31 mouse cellular contexts compared by ENCODE assay signal in the genomic region with DNA sequence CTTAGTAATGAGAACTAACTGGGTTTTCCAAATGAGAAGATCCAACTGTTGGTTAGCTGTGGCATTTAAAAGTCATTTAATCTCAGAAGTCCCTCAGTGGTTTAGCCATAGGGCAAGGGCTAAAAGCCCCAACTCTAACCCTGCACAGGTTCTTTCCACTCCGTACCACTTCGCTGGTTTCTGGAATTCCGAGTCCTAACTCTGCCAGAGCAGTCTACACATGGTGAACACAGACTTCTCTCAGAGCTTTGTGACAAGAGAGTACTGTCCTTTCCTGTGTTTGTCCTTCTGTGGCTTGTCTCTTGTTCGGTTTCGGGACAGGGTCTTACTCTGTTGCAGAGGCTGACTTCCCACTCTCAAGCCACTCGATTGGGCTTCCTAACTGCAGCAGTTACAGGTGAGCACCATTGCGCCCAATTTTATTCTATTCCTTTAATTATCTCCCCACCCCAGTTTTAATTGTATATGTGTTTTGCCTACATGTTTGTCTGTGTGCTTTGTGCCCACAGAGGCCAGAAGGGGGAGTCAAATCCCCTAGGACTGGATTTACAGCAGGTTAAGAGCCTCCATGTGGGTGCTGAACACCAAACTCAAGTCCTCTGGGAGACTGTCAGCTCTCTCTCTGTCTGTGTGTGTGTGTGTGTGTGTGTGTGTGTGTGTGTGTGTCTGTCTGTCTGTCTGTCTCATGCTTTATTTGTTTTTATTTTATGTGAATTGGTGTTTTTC. TPM values are rescaled to one million over a fixed set of nuclear protein-coding genes. Genes with fewer than 3 reads are reported as not detected.
DNase-seq lines count a peak whose midpoint lies in the region; ATAC-seq and TF ChIP-seq lines count a peak whose summit lies in the region.
"Had no signal": no experiment of that assay in that cellular context is flagged by ENCODE, and none has a peak within 500 bp of the region (broad histone marks: within the 10 kb centered on the region; RNA-seq: fewer than 3 reads in every experiment).

No protein-coding gene starts in this region.

- H3K4me1 ChIP-seq in heart, embryonic 16.5 days (ENCODE audit: control insufficient read depth, insufficient read depth, low read length) = peaks cover 20% of the 10 kb centered on the region
- peaks cover 24% of the 10 kb centered on the region for H3K4me1 ChIP-seq in heart, embryonic 11.5 days (ENCODE audit: control insufficient read depth, insufficient read depth, low read length)
- peaks cover 60% of the 10 kb centered on the region for H3K4me1 ChIP-seq in midbrain, embryonic 10.5 days
- peaks cover 16% of the 10 kb centered on the region for H3K4me1 ChIP-seq in midbrain, embryonic 16.5 days (ENCODE audit: control insufficient read depth, insufficient read depth, low read length)
- peaks cover 7 to 42% of the 10 kb centered on the region in 2 experiments for H3K4me1 ChIP-seq in ES-E14 (ENCODE audit: control insufficient read depth in 2 of 2, insufficient read depth in 2 of 2, low read length in 2 of 2, poor library complexity in 1 of 2)
- peaks cover 13% of the 10 kb centered on the region for H3K4me1 ChIP-seq in embryonic fibroblast, embryonic 13.5 days (ENCODE audit: control insufficient read depth, insufficient read depth, low read length)

- 76% methylated on average over 7 of the region's 7 CpGs for WGBS in heart, embryonic 16.5 days
- 77% methylated on average over 7 of the region's 7 CpGs for WGBS in heart, embryonic 11.5 days (ENCODE audit: insufficient replicate concordance)
- WGBS in midbrain, embryonic 10.5 days = 75% methylated on average over 7 of the region's 7 CpGs
- 82% methylated on average over 7 of the region's 7 CpGs for WGBS in midbrain, embryonic 16.5 days

- H3K4me3 ChIP-seq in heart, embryonic 16.5 days (ENCODE audit: low read length) = no peak overlapping the region
- H3K4me3 ChIP-seq in heart, embryonic 11.5 days (ENCODE audit: low read depth, low read length) = no peak overlapping the region
- 0 out of 2 replicates have a peak overlapping the region, but pooled peaks have one; percentile 0 for H3K4me3 ChIP-seq in midbrain, embryonic 10.5 days
- no peak overlapping the region for H3K4me3 ChIP-seq in midbrain, embryonic 16.5 days (ENCODE audit: low read depth, low read length)
- peak overlapping the region in 1 of 2 experiments; percentile 34; a peak in 1 of 4 replicates for H3K4me3 ChIP-seq in ES-E14 (ENCODE audit: insufficient read depth in 1 of 2, low read depth in 1 of 2, low read length in 2 of 2, poor library complexity in 1 of 2, severe bottlenecking in 1 of 2)
- H3K4me3 ChIP-seq in embryonic fibroblast, embryonic 13.5 days (ENCODE audit: insufficient read depth, low read length) = no peak overlapping the region
- H3K4me3 ChIP-seq: embryonic facial prominence, embryonic 13.5 days; limb, embryonic 12.5 days; liver, embryonic 13.5 days; lung, embryonic 15.5 days; midbrain, embryonic 12.5 days had no signal

- 0 out of 2 replicates have a peak overlapping the region, but pooled peaks have one; percentile 14 for H3K4me2 ChIP-seq in heart, embryonic 16.5 days (ENCODE audit: low read depth, low read length)
- H3K4me2 ChIP-seq in heart, embryonic 11.5 days = no peak overlapping the region
- H3K4me2 ChIP-seq in midbrain, embryonic 16.5 days (ENCODE audit: low read length) = no peak overlapping the region
- H3K4me2 ChIP-seq: embryonic facial prominence, embryonic 13.5 days; limb, embryonic 12.5 days; liver, embryonic 13.5 days; lung, embryonic 15.5 days had no signal

- no peak for TF ChIP-seq POLR2A in embryonic fibroblast, embryonic 13.5 days (IDR thresholded peaks at IDR 0.05; ENCODE audit: low read depth, low read length)

- no peak for ATAC-seq in heart, embryonic 16.5 days (replicated peaks; ENCODE audit: extremely low read depth, insufficient read depth, low FRiP score)
- no peak for ATAC-seq in heart, embryonic 11.5 days (replicated peaks; ENCODE audit: insufficient number of reproducible peaks, low FRiP score, low TSS enrichment)
- no peak for ATAC-seq in midbrain, embryonic 16.5 days
- ATAC-seq: activated CD4-positive, CD25-positive, alpha-beta regulatory T cell, adult 4 months; CD4-positive, CD25-positive, alpha-beta regulatory T cell, adult 4 months; forebrain, embryonic 16.5 days; hindbrain, embryonic 16.5 days had no signal

- peaks cover 24% of the 10 kb centered on the region for H3K27me3 ChIP-seq in heart, embryonic 16.5 days (ENCODE audit: control insufficient read depth, insufficient read depth, low read length)
- H3K27me3 ChIP-seq in heart, embryonic 11.5 days (ENCODE audit: control insufficient read depth, insufficient read depth, low read length) = peaks cover 29% of the 10 kb centered on the region
- peaks cover 74% of the 10 kb centered on the region for H3K27me3 ChIP-seq in midbrain, embryonic 10.5 days (ENCODE audit: low read depth, poor library complexity, severe bottlenecking)
- no peaks in the 10 kb centered on the region for H3K27me3 ChIP-seq in midbrain, embryonic 16.5 days (ENCODE audit: control insufficient read depth, insufficient read depth, low read depth, low read length)

- in situ Hi-C loops in ES-E14 (cut with MboI; ENCODE audit: low sequenced_read_pairs in 2 of 2, unreplicated experiment in 2 of 2) = no loop called here

- no peak for DNase-seq in midbrain, embryonic 10.5 days (ENCODE audit: low spot score)
- DNase-seq in ES-E14 (ENCODE audit: low read depth, low spot score) = no peak
- no peak for DNase-seq in left cerebral cortex, adult 18-20 months (ENCODE audit: low spot score in 2 of 2)
- DNase-seq in spleen, adult 18-20 months = no peak
- DNase-seq: adrenal gland, postnatal 14 days; cerebellum, postnatal 10 days; kidney, postnatal 4 days; liver, embryonic 13.5 days; right cerebral cortex, postnatal 14 days had no signal

- no peak for TF ChIP-seq CTCF in embryonic fibroblast, embryonic 13.5 days (IDR thresholded peaks at IDR 0.05; ENCODE audit: borderline replicate concordance, insufficient read depth, low read length)

- H3K27ac ChIP-seq in heart, embryonic 16.5 days (ENCODE audit: low read length) = no peak overlapping the region
- H3K27ac ChIP-seq in heart, embryonic 11.5 days (ENCODE audit: low read depth, low read length) = no peak overlapping the region
- H3K27ac ChIP-seq in midbrain, embryonic 10.5 days (replicated peaks) = no peak overlapping the region
- H3K27ac ChIP-seq in midbrain, embryonic 16.5 days (ENCODE audit: low read length) = no peak overlapping the region
- peak overlapping the region; percentile 59; the same call in 1 of the 2 replicates for H3K27ac ChIP-seq in ES-E14 (ENCODE audit: insufficient read depth, low read depth, low read length, poor library complexity, severe bottlenecking)
- H3K27ac ChIP-seq in embryonic fibroblast, embryonic 13.5 days (ENCODE audit: insufficient read depth, low read length) = peak overlapping the region; percentile 95
- H3K27ac ChIP-seq: embryonic facial prominence, embryonic 13.5 days; limb, embryonic 12.5 days; liver, embryonic 13.5 days; lung, embryonic 15.5 days; macrophage; midbrain, embryonic 12.5 days; stomach, postnatal 0 days had no signal

- no peaks in the 10 kb centered on the region for H3K36me3 ChIP-seq in heart, embryonic 16.5 days (ENCODE audit: control insufficient read depth, insufficient read depth)
- H3K36me3 ChIP-seq in heart, embryonic 11.5 days (ENCODE audit: control insufficient read depth, insufficient read depth, low read length) = no peaks in the 10 kb centered on the region
- no peaks in the 10 kb centered on the region for H3K36me3 ChIP-seq in midbrain, embryonic 10.5 days
- H3K36me3 ChIP-seq in midbrain, embryonic 16.5 days (ENCODE audit: control insufficient read depth, insufficient read depth, low read length) = no peaks in the 10 kb centered on the region
- no peaks in the 10 kb centered on the region for H3K36me3 ChIP-seq in ES-E14 (ENCODE audit: control insufficient read depth, insufficient read depth, low read length, poor library complexity, severe bottlenecking)
- H3K36me3 ChIP-seq: embryonic facial prominence, embryonic 13.5 days; limb, embryonic 12.5 days; liver, embryonic 13.5 days; lung, embryonic 15.5 days; midbrain, embryonic 12.5 days had no signal

- H3K9me3 ChIP-seq in heart, embryonic 16.5 days (replicated peaks; ENCODE audit: control insufficient read depth, low read length) = 0 out of 2 replicates have a peak, but pooled peaks cover 4% of the 10 kb centered on the region
- no peaks in the 10 kb centered on the region for H3K9me3 ChIP-seq in heart, embryonic 11.5 days (replicated peaks; ENCODE audit: control insufficient read depth, low read length)
- no peaks in the 10 kb centered on the region for H3K9me3 ChIP-seq in midbrain, embryonic 10.5 days (replicated peaks)
- no peaks in the 10 kb centered on the region; the same call in 1 of the 2 replicates for H3K9me3 ChIP-seq in midbrain, embryonic 16.5 days (replicated peaks; ENCODE audit: control insufficient read depth, low read length, poor library complexity, severe bottlenecking)
- no peaks in the 10 kb centered on the region for H3K9me3 ChIP-seq in ES-E14 (ENCODE audit: control insufficient read depth, insufficient read depth, low read depth, low read length)
- H3K9me3 ChIP-seq: embryonic facial prominence, embryonic 13.5 days; limb, embryonic 12.5 days; liver, embryonic 13.5 days; lung, embryonic 15.5 days; midbrain, embryonic 12.5 days had no signal

- no peak overlapping the region for H3K9ac ChIP-seq in heart, embryonic 16.5 days (ENCODE audit: low read length)
- H3K9ac ChIP-seq in heart, embryonic 11.5 days (ENCODE audit: low read depth, low read length) = no peak overlapping the region
- H3K9ac ChIP-seq in midbrain, embryonic 16.5 days (ENCODE audit: low read depth, low read length) = no peak overlapping the region
- peak overlapping the region; percentile 23; the same call in 1 of the 2 replicates for H3K9ac ChIP-seq in ES-E14 (ENCODE audit: insufficient read depth, low read depth, low read length, poor library complexity, severe bottlenecking)
- H3K9ac ChIP-seq: embryonic facial prominence, embryonic 13.5 days; limb, embryonic 12.5 days; liver, embryonic 13.5 days; lung, embryonic 15.5 days; midbrain, embryonic 12.5 days had no signal

RNA-seq across cellular contexts. Expression of gene Cacnb3, which starts 4.0 kb away (rescaled TPM):
- polyA plus RNA-seq in heart, embryonic 16.5 days (2015; fragmentation: Nextera tagmentation; extraction: Ambion mirVana) = 8.2 and 10.5 TPM in 2 replicates
- 9.8 and 9.9 TPM in 2 replicates for polyA plus RNA-seq in heart, embryonic 11.5 days (2014; fragmentation: Nextera tagmentation; extraction: Ambion mirVana)
- 36.1 and 50.9 TPM in 2 replicates for polyA plus RNA-seq in midbrain, embryonic 10.5 days (2016; fragmentation: Nextera tagmentation; extraction: Ambion mirVana)
- polyA plus RNA-seq in midbrain, embryonic 16.5 days (2015; fragmentation: Nextera tagmentation; extraction: Ambion mirVana) = 198 and 205 TPM in 2 replicates
- 27.3 and 32.0 TPM in 2 replicates for total RNA-seq in ES-E14 (2012; rRNA removed)
- polyA plus RNA-seq in embryonic fibroblast, embryonic 13.5 days (2011; ENCODE audit: insufficient read length, low read depth, missing spikeins) = 40.5 and 44.2 TPM in 2 replicates
- 100 to 1,000 TPM; 267 to 278 TPM for total RNA-seq in left cerebral cortex, adult 18-20 months (2021)
- total RNA-seq: granulocyte monocyte progenitor cell, adult 5-6 weeks; hematopoietic stem cell, adult 5-6 weeks; neutrophil, adult 5-6 weeks had no signal
- polyA plus RNA-seq: CD4-positive, CD25-positive, alpha-beta regulatory T cell, adult 4 months had no signal

RNA-seq across cellular contexts. Expression of gene Adcy6, which starts 16.8 kb away (rescaled TPM):
- polyA plus RNA-seq in heart, embryonic 16.5 days (2015; fragmentation: Nextera tagmentation; extraction: Ambion mirVana) = 39.0 and 47.1 TPM in 2 replicates
- polyA plus RNA-seq in heart, embryonic 11.5 days (2014; fragmentation: Nextera tagmentation; extraction: Ambion mirVana) = 24.5 and 34.8 TPM in 2 replicates
- 11.8 and 12.1 TPM in 2 replicates for polyA plus RNA-seq in midbrain, embryonic 10.5 days (2016; fragmentation: Nextera tagmentation; extraction: Ambion mirVana)
- 9.9 and 10.2 TPM in 2 replicates for polyA plus RNA-seq in midbrain, embryonic 16.5 days (2015; fragmentation: Nextera tagmentation; extraction: Ambion mirVana)
- 9.0 and 15.3 TPM in 2 replicates for total RNA-seq in ES-E14 (2012; rRNA removed)
- polyA plus RNA-seq in embryonic fibroblast, embryonic 13.5 days (2011; ENCODE audit: insufficient read length, low read depth, missing spikeins) = 49.8 and 56.5 TPM in 2 replicates
- total RNA-seq in left cerebral cortex, adult 18-20 months (2021) = 10 to 100 TPM; 45.8 to 49.7 TPM

RNA-seq across cellular contexts. Expression of gene Ddx23, which starts 36.0 kb away (rescaled TPM):
- polyA plus RNA-seq in heart, embryonic 16.5 days (2015; fragmentation: Nextera tagmentation; extraction: Ambion mirVana) = 15.2 and 18.3 TPM in 2 replicates
- 11.2 and 19.6 TPM in 2 replicates for polyA plus RNA-seq in heart, embryonic 11.5 days (2014; fragmentation: Nextera tagmentation; extraction: Ambion mirVana)
- 27.2 and 30.8 TPM in 2 replicates for polyA plus RNA-seq in midbrain, embryonic 10.5 days (2016; fragmentation: Nextera tagmentation; extraction: Ambion mirVana)
- polyA plus RNA-seq in midbrain, embryonic 16.5 days (2015; fragmentation: Nextera tagmentation; extraction: Ambion mirVana) = 17.8 and 18.9 TPM in 2 replicates
- 147 and 151 TPM in 2 replicates for total RNA-seq in ES-E14 (2012; rRNA removed)
- 58.8 and 62.4 TPM in 2 replicates for polyA plus RNA-seq in embryonic fibroblast, embryonic 13.5 days (2011; ENCODE audit: insufficient read length, low read depth, missing spikeins)
- total RNA-seq in left cerebral cortex, adult 18-20 months (2021) = 10 to 100 TPM; 86.9 to 90.6 TPM

RNA-seq across cellular contexts. Expression of gene Rnd1, which starts 50.6 kb away (rescaled TPM):
- 1.1 and 1.7 TPM in 2 replicates for polyA plus RNA-seq in heart, embryonic 16.5 days (2015; fragmentation: Nextera tagmentation; extraction: Ambion mirVana)
- polyA plus RNA-seq in heart, embryonic 11.5 days (2014; fragmentation: Nextera tagmentation; extraction: Ambion mirVana) = 1.2 and 1.6 TPM in 2 replicates
- polyA plus RNA-seq in midbrain, embryonic 10.5 days (2016; fragmentation: Nextera tagmentation; extraction: Ambion mirVana) = 7.1 and 9.8 TPM in 2 replicates
- 15.5 and 19.8 TPM in 2 replicates for polyA plus RNA-seq in midbrain, embryonic 16.5 days (2015; fragmentation: Nextera tagmentation; extraction: Ambion mirVana)
- total RNA-seq in ES-E14 (2012; rRNA removed) = 5.7 and 7.6 TPM in 2 replicates
- polyA plus RNA-seq in embryonic fibroblast, embryonic 13.5 days (2011; ENCODE audit: insufficient read length, low read depth, missing spikeins) = 9.6 and 14.3 TPM in 2 replicates
- 10 to 100 TPM; 24.4 to 30.7 TPM for total RNA-seq in left cerebral cortex, adult 18-20 months (2021)

RNA-seq across cellular contexts. Expression of gene 4930415O20Rik, which starts 55.8 kb away (rescaled TPM):
- polyA plus RNA-seq in heart, embryonic 16.5 days (2015; fragmentation: Nextera tagmentation; extraction: Ambion mirVana) = 0.64 TPM in 1 of 2 replicates, not detected in the other
- 0.73 and 1.0 TPM in 2 replicates for polyA plus RNA-seq in heart, embryonic 11.5 days (2014; fragmentation: Nextera tagmentation; extraction: Ambion mirVana)
- 0.43 TPM in 1 of 2 replicates, not detected in the other for polyA plus RNA-seq in midbrain, embryonic 10.5 days (2016; fragmentation: Nextera tagmentation; extraction: Ambion mirVana)
- polyA plus RNA-seq in midbrain, embryonic 16.5 days (2015; fragmentation: Nextera tagmentation; extraction: Ambion mirVana) = not detected in 2 replicates
- total RNA-seq in ES-E14 (2012; rRNA removed) = not detected in 2 replicates
- not detected in 2 replicates for polyA plus RNA-seq in embryonic fibroblast, embryonic 13.5 days (2011; ENCODE audit: insufficient read length, low read depth, missing spikeins)
- total RNA-seq in left cerebral cortex, adult 18-20 months (2021) = not detected
- total RNA-seq: granulocyte monocyte progenitor cell, adult 5-6 weeks; hematopoietic stem cell, adult 5-6 weeks; layer of hippocampus, postnatal 10 days; left cerebral cortex, postnatal 10 days; neutrophil, adult 5-6 weeks had no signal
- polyA plus RNA-seq: activated CD4-positive, CD25-positive, alpha-beta regulatory T cell, adult 4 months; brain, embryonic 14.5 days; CD4-positive, CD25-positive, alpha-beta regulatory T cell, adult 4 months; embryonic facial prominence, embryonic 13.5 days; liver, embryonic 13.5 days; lung, embryonic 15.5 days; macrophage; midbrain, embryonic 12.5 days; thymus, postnatal 0 days; urinary bladder, adult 2 months had no signal

Comparison
In these comparisons a context has a peak if more than half of its experiments do, and no peak if none do; other contexts are left out.
1. H3K27ac ChIP-seq: peak in ES-E14 (single experiment) and embryonic fibroblast, embryonic 13.5 days (single experiment); none in heart, embryonic 16.5 days (single experiment), heart, embryonic 11.5 days (single experiment), midbrain, embryonic 10.5 days (single experiment) and midbrain, embryonic 16.5 days (single experiment).